Mouse (Mus musculus) erythroblast, embryonic 14.5 days (primary cell): ENCODE data around the gene Usp4.
"Not testable (repeated sequence)": the region's sequence is repeated elsewhere in the genome, so short reads cannot be mapped to it uniquely, and the experiment has no call there.

Experiments used
- GATA1 ChIP-seq: IDR thresholded peaks from 2 replicates; pipeline ENCODE4 v1.6.1; 2012; ENCODE audit warnings: low read length, inconsistent platforms, mixed read lengths
- TAL1 ChIP-seq: IDR thresholded peaks from 3 replicates; pipeline ENCODE4 v1.6.1; 2012; ENCODE audit warnings: low read length, inconsistent platforms, mixed read lengths

GRCm38 (mm10) chr9:108322054-108322453, 25.6 kb upstream of the Usp4 start:
- TF ChIP-seq GATA1, TAL1: not testable (repeated sequence)
